25 mouse cellular contexts compared by ENCODE assay signal in genomic region chr1:153367048-153367447, GRCm38 (mm10). TPM values are rescaled to one million over a fixed set of nuclear protein-coding genes. Genes with fewer than 3 reads are reported as not detected.
DNase-seq lines count a peak whose midpoint lies in the region; TF ChIP-seq lines count a peak whose summit lies in the region.
"Had no signal": no experiment of that assay in that cellular context is flagged by ENCODE, and none has a peak within 500 bp of the region (broad histone marks: within the 10 kb centered on the region; RNA-seq: fewer than 3 reads in every experiment).

No protein-coding gene starts in this region.

- no peak for TF ChIP-seq CTCF in gastrocnemius, adult 2 months (IDR thresholded peaks at IDR 0.05)

- DNase-seq in gastrocnemius, adult 2 months: peak; percentile 28
- no peak for DNase-seq in gastrocnemius, adult 8-10 months (ENCODE audit: low spot score in 2 of 2)
- DNase-seq in urinary bladder, postnatal 14 days (ENCODE audit: low spot score): peak; percentile 3
- no peak for DNase-seq in urinary bladder, adult 18-20 months (ENCODE audit: low spot score in 2 of 2)
- DNase-seq in lung, postnatal 10 days: peak; percentile 38
- no peak for DNase-seq in cerebellum, adult 9-11 months
- DNase-seq in retina, postnatal 1 day: no peak
- no peak for DNase-seq in frontal cortex, postnatal 25 days (ENCODE audit: low spot score in 2 of 2)
- DNase-seq: adrenal gland, postnatal 14 days; cerebellum, adult 8-10 months; embryo, embryonic 11 days; heart, postnatal 36 days; kidney, adult 11 months; kidney, postnatal 14 days; layer of hippocampus, adult 9-11 months; liver; right cerebral cortex, adult 18-20 months; right cerebral cortex, postnatal 4 days; thymus, adult 18-20 months; thymus, postnatal 36 days had no signal

- intact Hi-C loops in gastrocnemius, adult 2 months (cut with DNase I): no loop called here

- no peak overlapping the region for H3K4me3 ChIP-seq in gastrocnemius, adult 2 months
- H3K4me3 ChIP-seq: embryonic facial prominence, embryonic 12.5 days; hindbrain, embryonic 13.5 days; midbrain, embryonic 15.5 days had no signal

- no peak overlapping the region for H3K27ac ChIP-seq in gastrocnemius, adult 2 months
- H3K27ac ChIP-seq: embryonic facial prominence, embryonic 12.5 days; hindbrain, embryonic 13.5 days; midbrain, embryonic 15.5 days; stomach, postnatal 0 days had no signal

RNA-seq across cellular contexts. Expression of gene Lamc1, which starts 34.5 kb away (rescaled TPM):
- 10 to 100 TPM; 67.7 to 71.6 TPM for total RNA-seq in gastrocnemius, adult 2 months (2021)
- total RNA-seq in gastrocnemius, adult 8-10 months (2022): 10 to 100 TPM; 34.7 to 54.8 (median 46.8) TPM

RNA-seq across cellular contexts. Expression of gene Shcbp1l, which starts 57.9 kb away (rescaled TPM):
- total RNA-seq in gastrocnemius, adult 2 months (2021): not detected
- total RNA-seq in gastrocnemius, adult 8-10 months (2022): not detected
- total RNA-seq: gastrocnemius, adult 18-20 months; heart, postnatal 36 days had no signal

Comparison
In these comparisons a context has a peak if more than half of its experiments do, and no peak if none do; other contexts are left out.
1. DNase-seq: peak in gastrocnemius, adult 2 months (single experiment), urinary bladder, postnatal 14 days (single experiment) and lung, postnatal 10 days (single experiment); none in gastrocnemius, adult 8-10 months (0 of 2), urinary bladder, adult 18-20 months (0 of 2), cerebellum, adult 9-11 months (single experiment), retina, postnatal 1 day (single experiment) and frontal cortex, postnatal 25 days (0 of 2).